Mouse (Mus musculus) ES-E14 (cell line): Measurements from ENCODE around the gene Pdia4. TPM values are rescaled to one million over a fixed set of nuclear protein-coding genes. Genes with fewer than 3 reads are reported as not detected.

ENCODE experiments used
- DNase-seq: peaks from one replicate; pipeline ENCODE4 v3.0.0-alpha.2; 2013; ENCODE audit warnings: low read depth, low spot score
- H3K27ac ChIP-seq: 2 replicates; pipeline ENCODE4 v1.5.1; 2012; ENCODE audit warnings: low read depth, mild to moderate bottlenecking, low read length, moderate library complexity, mixed read lengths; ENCODE audit not compliant: poor library complexity, insufficient read depth, severe bottlenecking
- H3K36me3 ChIP-seq: 2 replicates; pipeline ENCODE4 v1.6.1; 2012; ENCODE audit warnings: mild to moderate bottlenecking, low read length, moderate library complexity, mixed read lengths; ENCODE audit not compliant: control insufficient read depth, poor library complexity, insufficient read depth, severe bottlenecking
- H3K4me1 ChIP-seq, 2 experiments: fragments of 150-350 bp in 1 of 2; sonication (generic) in 1 of 2; 2 replicates each; pipeline ENCODE4 v1.6.1; 2012; ENCODE audit warnings: low read length in 2 of 2, mild to moderate bottlenecking in 1 of 2, mixed read lengths in 1 of 2; ENCODE audit not compliant: control insufficient read depth in 2 of 2, insufficient read depth in 2 of 2, poor library complexity in 1 of 2
- H3K4me3 ChIP-seq, 2 experiments: fragments of 150-350 bp in 1 of 2; sonication (generic) in 1 of 2; 2 replicates each; pipeline ENCODE4 v1.5.1; 2012; ENCODE audit warnings: low read length in 2 of 2, low read depth in 1 of 2, mild to moderate bottlenecking in 1 of 2, mixed read lengths in 1 of 2; ENCODE audit not compliant: insufficient read depth in 1 of 2, poor library complexity in 1 of 2, severe bottlenecking in 1 of 2
- H3K9ac ChIP-seq: 2 replicates; pipeline ENCODE4 v1.6.1; 2012; ENCODE audit warnings: low read depth, mild to moderate bottlenecking, low read length, mixed read lengths; ENCODE audit not compliant: poor library complexity, insufficient read depth, severe bottlenecking
- H3K9me3 ChIP-seq: fragments of 150-350 bp; sonication (generic); 2 replicates; pipeline ENCODE4 v1.6.1; 2012; ENCODE audit warnings: low read depth, mild to moderate bottlenecking, low read length; ENCODE audit not compliant: control insufficient read depth, insufficient read depth
- CHD2 ChIP-seq: IDR thresholded peaks from 2 replicates; pipeline ENCODE4 v1.6.1; 2014; ENCODE audit warnings: mild to moderate bottlenecking, low read depth, low read length, inconsistent platforms
- HCFC1 ChIP-seq: IDR thresholded peaks from 2 replicates; pipeline ENCODE4 v1.6.1; 2012; ENCODE audit warnings: low read length, inconsistent platforms, borderline replicate concordance; ENCODE audit not compliant: insufficient read depth
- MAFK ChIP-seq: IDR thresholded peaks from 2 replicates; pipeline ENCODE4 v1.6.1; 2014; ENCODE audit warnings: mild to moderate bottlenecking, low read depth, low read length, inconsistent platforms; ENCODE audit not compliant: insufficient read depth
- ZC3H11A ChIP-seq: IDR thresholded peaks from 2 replicates; pipeline ENCODE4 v1.6.1; 2012; ENCODE audit warnings: low read depth, mild to moderate bottlenecking, inconsistent platforms, low read length, borderline replicate concordance
- ZNF384 ChIP-seq: IDR thresholded peaks from 2 replicates; pipeline ENCODE4 v1.6.1; 2012; ENCODE audit warnings: low read depth, low read length, inconsistent platforms
- in situ Hi-C, 2 experiments: fragments of 600-800 bp; cut with MboI; formaldehyde crosslinking; loops; one replicate each; pipeline ENCODE4 v1.15.1; 2025; ENCODE audit warnings: low sequenced_read_pairs in 2 of 2, inconsistent platforms in 1 of 2; ENCODE audit not compliant: unreplicated experiment in 2 of 2
- total RNA-seq: library from RNA; depleted of rRNA; stranded (reverse); fragments of 300-350 nt; gene quantifications from 2 replicates; pipeline ENCODE4 v1.2.3, GENCODE M21; 2012

Pdia4 gene
- total RNA-seq, 1 experiment: 429 TPM

DNA sequence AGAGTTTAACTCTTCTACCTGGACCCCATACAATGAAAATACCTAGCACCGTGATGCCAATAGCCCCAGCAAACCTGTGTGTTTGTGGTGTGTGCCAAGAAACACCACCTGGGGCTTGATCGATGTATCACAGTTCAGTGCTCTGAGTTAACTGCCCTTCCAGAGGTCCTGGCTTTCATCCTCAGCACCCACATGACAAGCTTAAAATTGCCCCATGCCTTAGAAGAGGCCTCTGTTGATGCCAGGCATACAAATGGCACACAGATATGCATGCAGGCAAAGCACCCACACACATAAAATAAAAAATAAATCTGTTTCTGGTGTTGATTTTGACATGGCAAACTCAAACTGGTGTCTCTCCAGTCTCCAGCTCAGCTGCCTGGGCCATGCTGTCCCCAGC is 20.7 kb downstream of the Pdia4 start:
- H3K4me1 ChIP-seq: peaks cover 4 to 5% of the 10 kb centered on the region in 2 experiments; a peak in 3 of 4 replicates
- peaks cover 20% of the 10 kb centered on the region for H3K36me3 ChIP-seq
- H3K27ac ChIP-seq: no peak overlapping the region
- in situ Hi-C loops: no loop called here
- H3K4me3 ChIP-seq: no peak overlapping the region
- H3K9me3 ChIP-seq: no peaks in the 10 kb centered on the region
- no peak for TF ChIP-seq CHD2
- no peak for TF ChIP-seq ZNF384
- TF ChIP-seq MAFK: no peak
- TF ChIP-seq HCFC1: no peak
- no peak for TF ChIP-seq ZC3H11A
- no peak for DNase-seq
- no peak overlapping the region for H3K9ac ChIP-seq

DNA sequence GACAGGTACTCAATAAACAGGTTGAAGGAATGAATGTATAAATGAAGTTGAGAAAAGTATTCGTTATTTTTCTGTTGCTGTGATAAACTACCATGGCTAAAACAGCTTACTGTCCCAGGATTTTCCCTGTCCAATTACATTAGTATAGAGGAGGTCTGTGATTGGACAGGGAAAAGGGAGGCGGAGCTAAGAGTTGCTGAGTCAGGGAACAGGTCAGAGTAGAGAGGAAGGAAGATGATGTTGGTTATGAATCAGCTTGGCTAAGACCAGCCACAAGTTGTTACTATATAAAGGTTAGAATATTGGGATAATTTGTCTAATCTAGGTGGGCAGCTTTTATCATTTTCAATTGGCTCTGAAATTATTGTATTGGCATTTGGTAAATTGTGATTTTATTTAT is 22.5 kb downstream of the Pdia4 start:
- H3K27ac ChIP-seq: peak overlapping the region; percentile 54; the same call in 1 of the 2 replicates
- in situ Hi-C loops: no loop called here
- peaks cover 4 to 5% of the 10 kb centered on the region in 2 experiments; a peak in 3 of 4 replicates for H3K4me1 ChIP-seq
- peak overlapping the region in 1 of 2 experiments; percentile 19; a peak in 1 of 4 replicates for H3K4me3 ChIP-seq
- H3K9ac ChIP-seq: peak overlapping the region; percentile 55; the same call in 1 of the 2 replicates
- no peak for TF ChIP-seq ZC3H11A
- TF ChIP-seq ZNF384: no peak
- peak; percentile 98 for TF ChIP-seq MAFK
- no peak for TF ChIP-seq HCFC1
- DNase-seq: no peak
- H3K9me3 ChIP-seq: no peaks in the 10 kb centered on the region
- peaks cover 6% of the 10 kb centered on the region for H3K36me3 ChIP-seq

DNA sequence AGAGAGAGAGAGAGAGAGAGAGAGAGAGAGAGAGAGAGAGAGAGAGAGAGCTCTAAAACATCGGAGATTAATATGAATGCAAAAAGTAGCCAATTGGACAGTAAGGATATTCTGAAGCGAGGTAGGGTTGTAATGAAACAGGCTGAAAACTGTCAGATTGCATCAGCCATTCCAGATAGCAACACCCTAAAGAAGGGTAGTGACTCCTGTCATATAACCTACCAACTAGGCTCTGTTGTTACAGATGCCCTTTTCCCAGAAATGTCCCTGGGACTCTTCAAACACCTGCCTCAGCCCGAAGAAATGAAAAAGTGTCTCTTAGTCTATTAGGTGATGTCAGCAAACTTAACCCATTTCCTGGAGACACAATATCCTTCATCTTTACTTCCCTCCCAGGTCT is 24.4 kb downstream of the Pdia4 start:
- TF ChIP-seq ZNF384 (no peak), MAFK (no peak), CHD2 (no peak), HCFC1 (no peak), ZC3H11A (no peak)
- Histone ChIP-seq H3K27ac (no peak overlapping the region), H3K9me3 (no peaks in the 10 kb centered on the region), H3K4me3 (peak overlapping the region; percentile 63 to 69), H3K36me3 (no peaks in the 10 kb centered on the region), H3K4me1 (peaks cover 4 to 5% of the 10 kb centered on the region in 2 experiments; a peak in 3 of 4 replicates), H3K9ac (peak overlapping the region; percentile 92; the same call in 1 of the 2 replicates)
- DNase-seq: no peak
- in situ Hi-C loops: no loop called here

DNA sequence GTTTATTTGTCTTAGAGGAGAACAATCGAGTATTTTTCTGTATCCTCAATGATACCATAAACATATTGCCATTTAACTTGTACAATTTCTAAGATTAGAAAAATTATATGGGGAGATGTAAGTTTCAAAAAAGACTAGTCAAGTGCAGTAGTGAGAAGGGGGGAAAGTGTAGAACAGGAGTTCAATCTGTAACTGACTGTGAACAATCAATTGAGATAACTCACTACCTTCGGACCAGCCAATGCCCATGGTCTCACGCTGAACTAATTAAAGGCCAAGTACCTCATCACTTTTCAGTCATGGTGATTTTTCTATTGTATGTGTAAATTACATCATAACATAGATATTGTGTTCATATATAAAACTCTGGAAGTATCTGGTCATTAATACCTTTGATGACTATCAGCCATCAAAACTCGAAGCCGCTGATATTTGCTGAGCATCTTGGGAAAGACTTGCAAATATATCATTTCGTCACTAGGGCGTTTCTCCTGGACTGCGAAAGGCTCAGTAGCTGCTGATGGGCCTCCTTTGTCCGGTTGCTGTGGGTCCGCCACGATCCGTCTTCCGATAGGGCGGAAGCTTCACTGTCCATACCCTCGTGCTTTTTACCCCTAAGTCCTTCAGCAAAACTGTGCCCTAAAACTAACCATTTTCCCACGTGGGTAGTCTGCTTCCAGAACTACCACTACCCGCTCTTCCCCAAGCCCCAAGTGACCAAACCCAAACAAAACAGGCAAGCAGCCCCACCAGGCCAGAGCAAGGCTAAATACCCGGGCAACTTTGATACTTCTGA is 25.1 kb downstream of the Pdia4 start:
- Histone ChIP-seq H3K9ac (peak overlapping the region; percentile 92), H3K4me3 (peak overlapping the region; percentile 63 to 69), H3K9me3 (no peaks in the 10 kb centered on the region), H3K27ac (peak overlapping the region; percentile 81), H3K36me3 (no peaks in the 10 kb centered on the region), H3K4me1 (peaks cover 4 to 5% of the 10 kb centered on the region in 2 experiments; a peak in 3 of 4 replicates)
- in situ Hi-C loops: no loop called here
- TF ChIP-seq ZNF384 (no peak), MAFK (peak; percentile 61), HCFC1 (peak; percentile 75; the same call in 1 of the 2 replicates), ZC3H11A (no peak), CHD2 (0 out of 2 replicates have a peak, but pooled peaks have one; percentile 43)
- DNase-seq: peak; percentile 68
